ENCODE assay signal across 18 mouse cellular contexts in genomic region chr6:29974836-29975235, GRCm38 (mm10). TPM values are rescaled to one million over a fixed set of nuclear protein-coding genes. Genes with fewer than 3 reads are reported as not detected.
A peak's percentile ranks its signal among the peaks of the same experiment; 100 is the strongest.
DNase-seq lines count a peak whose midpoint lies in the region; TF ChIP-seq lines count a peak whose summit lies in the region.
"Had no signal": no experiment of that assay in that cellular context is flagged by ENCODE, and none has a peak within 500 bp of the region (broad histone marks: within the 10 kb centered on the region; RNA-seq: fewer than 3 reads in every experiment).

No protein-coding gene starts in this region.

- intact Hi-C loops in left cerebral cortex, adult 2 months (cut with DNase I): no loop called here
- intact Hi-C loops in left cerebral cortex, postnatal 25 days (cut with DNase I): no loop called here

- H3K27ac ChIP-seq in left cerebral cortex, adult 2 months: no peak overlapping the region
- H3K27ac ChIP-seq: heart, embryonic 13.5 days; hindbrain, embryonic 15.5 days; kidney, embryonic 15.5 days; limb, embryonic 12.5 days had no signal

- H3K4me3 ChIP-seq in left cerebral cortex, adult 2 months: no peak overlapping the region
- H3K4me3 ChIP-seq: heart, embryonic 13.5 days; hindbrain, embryonic 15.5 days; kidney, embryonic 15.5 days; limb, embryonic 12.5 days had no signal

- DNase-seq in embryo, embryonic 11 days: peak; percentile 18
- DNase-seq in embryo, embryonic 10 days (ENCODE audit: low spot score): no peak
- DNase-seq in left cerebral cortex, adult 2 months (ENCODE audit: extremely low spot score in 1 of 2, low spot score in 2 of 2): no peak
- DNase-seq in left cerebral cortex, postnatal 25 days (ENCODE audit: low spot score in 2 of 2): no peak
- DNase-seq in A20 (ENCODE audit: low read depth, low spot score): peak; percentile 28
- peak; percentile 28 for DNase-seq in brain, adult 2 months (ENCODE audit: low read depth, low spot score)
- no peak for DNase-seq in spleen, postnatal 4 days (ENCODE audit: low spot score in 2 of 2)
- DNase-seq in ovary, postnatal 10 days (ENCODE audit: low spot score): no peak
- DNase-seq: adrenal gland, postnatal 36 days; cerebellum, adult 18-20 months; lung, postnatal 14 days; right cerebral cortex, postnatal 14 days; thymus, postnatal 14 days had no signal

- TF ChIP-seq CTCF in left cerebral cortex, adult 2 months (IDR thresholded peaks at IDR 0.05): peak; percentile 13

RNA-seq across cellular contexts. Expression of gene Strip2, which starts 58.0 kb away (rescaled TPM):
- total RNA-seq in left cerebral cortex, adult 2 months (2021): 10 to 100 TPM; 17.0 to 24.1 TPM
- total RNA-seq in left cerebral cortex, postnatal 25 days (2021): 10 to 100 TPM; 14.2 to 33.7 TPM
- total RNA-seq: neutrophil, adult 5-6 weeks had no signal

Comparison
In these comparisons a context has a peak if more than half of its experiments do, and no peak if none do; other contexts are left out.
1. DNase-seq: peak in embryo, embryonic 11 days (single experiment), A20 (single experiment) and brain, adult 2 months (single experiment); none in embryo, embryonic 10 days (single experiment), left cerebral cortex, adult 2 months (0 of 2), left cerebral cortex, postnatal 25 days (0 of 2), spleen, postnatal 4 days (0 of 2) and ovary, postnatal 10 days (single experiment).